Mouse (Mus musculus) heart, embryonic 11.5 days (tissue): ENCODE results near the gene Sytl3. TPM values are rescaled to one million over a fixed set of nuclear protein-coding genes. Genes with fewer than 3 reads are reported as not detected.

Experiments used
- ATAC-seq: fragments of 200-750 bp; cut with Nextera tagmentation; replicated peaks from 2 replicates; pipeline ENCODE4 v1.8.0; 2017; ENCODE audit warnings: moderate library complexity; ENCODE audit not compliant: insufficient number of reproducible peaks, low FRiP score, low TSS enrichment
- H3K27ac ChIP-seq: fragments of 300-500 bp; sonication (generic); 2 replicates; pipeline ENCODE4 v1.5.1; 2014; ENCODE audit warnings: mild to moderate bottlenecking, low read depth, low read length
- H3K27me3 ChIP-seq: fragments of 300-500 bp; sonication (generic); 2 replicates; pipeline ENCODE4 v1.6.1; 2014; ENCODE audit warnings: mild to moderate bottlenecking, low read length, mixed read lengths; ENCODE audit not compliant: control insufficient read depth, insufficient read depth
- H3K36me3 ChIP-seq: fragments of 300-500 bp; sonication (generic); 2 replicates; pipeline ENCODE4 v1.6.1; 2014; ENCODE audit warnings: mild to moderate bottlenecking, low read length, moderate library complexity, mixed read lengths; ENCODE audit not compliant: control insufficient read depth, insufficient read depth
- H3K4me1 ChIP-seq: fragments of 300-500 bp; sonication (generic); 2 replicates; pipeline ENCODE4 v1.6.1; 2014; ENCODE audit warnings: low read length; ENCODE audit not compliant: control insufficient read depth, insufficient read depth
- H3K4me2 ChIP-seq: fragments of 300-500 bp; sonication (generic); 2 replicates; pipeline ENCODE4 v1.6.1; 2014; ENCODE audit warnings: mild to moderate bottlenecking, moderate library complexity
- H3K4me3 ChIP-seq: fragments of 300-500 bp; sonication (generic); 2 replicates; pipeline ENCODE4 v1.5.1; 2014; ENCODE audit warnings: low read depth, low read length
- H3K9ac ChIP-seq: fragments of 300-500 bp; sonication (generic); 2 replicates; pipeline ENCODE4 v1.6.1; 2014; ENCODE audit warnings: mild to moderate bottlenecking, low read depth, low read length, moderate library complexity
- H3K9me3 ChIP-seq: fragments of 300-500 bp; sonication (generic); replicated peaks from 2 replicates; pipeline ENCODE4 v1.6.1; 2016; ENCODE audit warnings: low read length; ENCODE audit not compliant: control insufficient read depth
- WGBS: fragments of 180-500 bp; shearing (Covaris S2); extraction: QIAGEN DNeasy Blood & Tissue Kit; methylation state at CpG from one replicate; pipeline ENCODE4 v1.1.7; 2014; ENCODE audit not compliant: insufficient replicate concordance; 5-methylcytosine and 5-hydroxymethylcytosine counted together
- polyA plus RNA-seq: library from polyadenylated mRNA; unstranded; fragments of >200 nt; fragmentation: Nextera tagmentation; extraction: Ambion mirVana; gene quantifications from 2 replicates; pipeline ENCODE4 v1.2.1, GENCODE M21; 2014

Sytl3 gene
- polyA plus RNA-seq, 1 experiment from 2014 or later: 0.11 TPM

DNA sequence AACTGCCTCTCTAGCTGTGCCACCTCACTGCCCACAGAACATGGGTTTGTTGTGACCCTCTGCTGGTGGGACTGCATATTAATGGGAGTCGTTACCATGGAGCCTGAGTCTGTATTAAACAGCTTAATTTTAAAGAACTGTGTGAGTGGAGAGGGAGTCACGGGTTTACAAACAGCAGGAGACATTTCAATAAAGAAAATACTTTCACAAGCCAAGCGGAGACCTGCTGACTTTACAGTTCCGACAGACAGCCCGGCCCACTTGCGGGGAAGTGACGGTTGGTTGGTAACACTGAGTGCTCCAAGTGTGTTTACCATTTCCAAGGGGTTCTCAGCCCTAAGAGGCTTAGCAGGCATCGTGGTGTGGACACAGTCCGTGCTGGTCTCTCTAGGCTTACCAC lies 87.1 kb downstream of the Sytl3 start:
- Histone ChIP-seq H3K4me3 (no peak overlapping the region), H3K36me3 (peaks cover 11% of the 10 kb centered on the region; the same call in 1 of the 2 replicates), H3K4me1 (peaks cover 59% of the 10 kb centered on the region), H3K9ac (no peak overlapping the region), H3K27me3 (no peaks in the 10 kb centered on the region), H3K27ac (no peak overlapping the region), H3K9me3 (no peaks in the 10 kb centered on the region), H3K4me2 (no peak overlapping the region)
- WGBS: 79% methylated on average over 9 of the region's 9 CpGs
- ATAC-seq: no peak

DNA sequence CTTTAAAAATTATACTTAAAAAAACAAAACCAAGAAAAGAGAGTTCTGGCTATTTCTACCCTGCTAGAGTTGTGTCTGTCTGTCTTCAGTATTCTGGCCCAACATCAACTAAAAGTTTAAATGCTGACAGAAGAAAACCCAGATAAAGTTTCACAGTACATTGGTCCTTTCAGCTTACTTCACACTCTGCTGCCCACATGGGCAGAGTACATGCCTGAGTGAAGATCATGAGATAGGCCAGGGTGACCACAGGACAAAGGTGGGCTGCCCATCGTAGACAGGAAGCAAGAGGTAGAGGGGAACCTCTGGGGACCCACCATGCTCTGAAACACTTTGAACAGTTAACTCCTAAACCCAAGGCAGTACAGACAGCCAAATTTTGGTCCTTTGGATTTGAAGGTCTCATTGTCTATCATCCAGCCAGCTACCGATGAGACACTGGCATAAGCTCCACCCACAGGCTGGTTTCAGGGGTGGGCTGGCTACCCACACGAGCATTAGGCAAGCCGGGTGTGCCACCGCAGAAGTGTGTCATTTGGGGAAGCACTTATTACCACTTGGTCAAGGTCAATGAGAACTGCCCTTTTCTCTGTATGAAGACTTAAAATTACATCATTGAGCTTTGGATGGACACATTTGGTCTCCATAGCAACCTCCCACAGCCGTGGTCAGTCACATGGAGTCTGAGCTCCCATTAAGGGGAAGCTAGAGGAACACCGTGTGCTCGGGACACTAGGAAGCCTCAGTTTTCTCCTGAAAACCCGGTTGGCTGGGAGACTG lies 87.7 kb downstream of the Sytl3 start:
- Histone ChIP-seq H3K9ac (no peak overlapping the region), H3K4me1 (peaks cover 57% of the 10 kb centered on the region), H3K4me3 (no peak overlapping the region), H3K36me3 (peaks cover 10% of the 10 kb centered on the region; the same call in 1 of the 2 replicates), H3K27ac (peak overlapping the region; percentile 83), H3K9me3 (no peaks in the 10 kb centered on the region), H3K27me3 (no peaks in the 10 kb centered on the region), H3K4me2 (no peak overlapping the region)
- WGBS: 74% methylated on average over 9 of the region's 9 CpGs
- ATAC-seq: no peak

DNA sequence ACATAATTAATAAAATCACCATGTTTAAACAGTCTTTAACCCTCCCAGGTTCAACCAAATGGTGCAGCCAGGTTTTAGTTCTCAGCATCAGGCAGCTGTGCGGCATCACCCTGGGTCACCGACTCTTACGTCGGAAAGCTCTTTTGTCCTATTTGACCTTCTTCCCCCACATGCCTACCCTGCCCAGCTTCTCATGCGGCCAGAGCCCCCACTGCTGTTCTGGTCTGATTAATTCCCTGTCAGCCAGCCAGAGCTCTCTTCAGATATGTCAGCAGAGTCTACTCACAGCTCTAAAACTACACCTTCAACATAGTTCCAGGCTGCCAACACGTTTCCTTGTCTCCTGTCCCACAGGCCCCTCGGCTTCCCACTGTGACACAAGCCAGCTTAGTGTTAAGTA lies 88.6 kb downstream of the Sytl3 start:
- Histone ChIP-seq H3K9me3 (no peaks in the 10 kb centered on the region), H3K36me3 (peaks cover 10% of the 10 kb centered on the region; the same call in 1 of the 2 replicates), H3K4me1 (peaks cover 54% of the 10 kb centered on the region), H3K4me2 (peak overlapping the region; percentile 9), H3K4me3 (no peak overlapping the region), H3K27me3 (no peaks in the 10 kb centered on the region), H3K27ac (peak overlapping the region; percentile 83), H3K9ac (peak overlapping the region; percentile 47; the same call in 1 of the 2 replicates)
- 43% methylated on average over 7 of the region's 7 CpGs for WGBS
- ATAC-seq: peak; percentile 33; the same call in 1 of the 2 replicates

DNA sequence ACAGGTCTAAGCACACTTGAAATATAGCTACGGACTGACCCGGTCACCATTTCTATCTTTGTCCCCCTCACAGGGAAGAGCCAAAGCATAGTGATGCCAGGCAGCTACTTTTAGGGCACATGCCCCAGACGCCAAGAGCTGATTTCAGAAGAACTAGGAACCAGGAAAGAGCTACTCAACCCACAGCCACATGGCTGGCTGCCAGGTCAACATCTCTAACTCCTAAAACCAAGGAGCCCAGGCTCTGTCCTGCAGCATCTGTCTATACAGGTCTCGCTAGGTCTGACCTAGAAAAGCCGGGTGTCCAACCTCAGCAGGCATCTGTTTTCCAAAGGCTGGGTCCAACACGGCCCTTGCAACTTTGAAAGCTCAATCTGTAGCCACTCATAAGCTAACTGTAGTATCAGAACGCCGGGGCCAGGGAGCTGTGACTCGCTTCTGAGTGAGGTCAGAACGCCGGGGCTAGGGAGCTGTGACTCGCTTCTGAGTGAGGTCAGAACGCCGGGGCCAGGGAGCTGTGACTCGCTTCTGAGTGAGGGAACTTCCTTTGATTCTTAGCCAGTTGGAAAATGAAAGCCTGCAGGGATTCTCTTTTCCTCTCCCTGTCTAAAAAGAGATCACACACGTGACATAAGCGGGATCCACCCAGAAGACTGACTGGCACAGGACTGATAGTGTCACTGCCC lies 90.0 kb downstream of the Sytl3 start:
- WGBS: 56% methylated on average over 17 of the region's 17 CpGs
- Histone ChIP-seq H3K27me3 (no peaks in the 10 kb centered on the region), H3K36me3 (peaks cover 10% of the 10 kb centered on the region; the same call in 1 of the 2 replicates), H3K4me2 (no peak overlapping the region), H3K4me1 (peaks cover 40% of the 10 kb centered on the region), H3K4me3 (no peak overlapping the region), H3K27ac (peak overlapping the region; percentile 83), H3K9me3 (no peaks in the 10 kb centered on the region), H3K9ac (0 out of 2 replicates have a peak overlapping the region, but pooled peaks have one; percentile 11)
- ATAC-seq: no peak

DNA sequence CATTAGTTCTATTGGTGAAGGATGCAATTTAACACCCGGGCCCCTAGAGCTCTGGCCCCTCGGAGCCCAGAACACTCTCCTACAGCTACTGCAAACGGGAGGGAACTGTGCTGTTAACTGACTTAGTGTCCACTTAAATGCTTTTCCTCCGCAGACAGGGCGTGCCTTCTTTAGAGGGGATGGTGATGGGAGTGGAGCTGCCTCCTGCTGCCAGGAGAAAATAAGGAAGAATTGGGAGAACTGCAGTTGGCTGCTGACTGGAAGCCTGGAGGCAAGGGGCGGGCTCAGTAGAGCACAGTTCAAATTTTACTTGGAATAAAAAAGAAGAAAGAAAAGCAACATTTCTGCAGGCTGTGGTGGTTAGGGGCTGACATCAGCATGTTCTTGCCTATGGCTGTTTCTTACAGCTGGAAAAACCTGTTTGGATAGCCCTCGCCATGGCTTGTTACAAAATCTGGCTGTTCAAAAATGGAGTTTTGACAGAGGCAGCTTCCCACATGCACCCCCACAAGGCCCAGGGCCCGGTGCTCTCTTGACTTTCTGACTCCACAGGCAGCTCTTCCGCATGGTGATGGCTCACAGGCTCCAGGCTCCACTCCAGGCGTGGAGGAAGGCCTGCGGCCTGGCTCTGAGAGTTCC lies 92.4 kb downstream of the Sytl3 start:
- no peak overlapping the region for H3K4me3 ChIP-seq
- no peak overlapping the region for H3K4me2 ChIP-seq
- no peak for ATAC-seq
- peaks cover 36% of the 10 kb centered on the region for H3K4me1 ChIP-seq
- H3K27ac ChIP-seq: peak overlapping the region; percentile 36; the same call in 1 of the 2 replicates
- no peaks in the 10 kb centered on the region for H3K9me3 ChIP-seq
- 60% methylated on average over 11 of the region's 11 CpGs for WGBS
- no peak overlapping the region for H3K9ac ChIP-seq
- H3K36me3 ChIP-seq: peaks cover 4% of the 10 kb centered on the region; the same call in 1 of the 2 replicates
- no peaks in the 10 kb centered on the region for H3K27me3 ChIP-seq

DNA sequence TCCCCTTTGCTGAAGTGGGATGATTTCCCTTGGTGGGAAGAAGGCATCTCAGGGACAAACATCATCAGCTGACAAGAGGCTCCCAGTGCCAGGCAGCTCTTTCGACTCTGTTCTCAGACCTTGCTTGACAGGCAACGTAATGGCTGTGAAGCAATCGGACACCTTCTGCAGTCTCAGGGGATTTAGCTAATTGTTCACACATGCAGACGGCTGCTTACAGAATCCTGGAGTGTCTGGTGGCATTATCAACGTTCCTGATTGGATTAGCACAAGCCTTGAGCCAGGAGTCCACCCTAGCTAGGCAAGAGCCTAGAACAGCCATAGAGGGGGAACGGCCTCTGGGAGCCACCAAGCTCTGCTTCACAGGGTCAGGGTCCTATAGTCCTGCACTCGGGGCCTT lies 93.5 kb downstream of the Sytl3 start:
- ATAC-seq: no peak
- Histone ChIP-seq H3K9ac (no peak overlapping the region), H3K4me2 (no peak overlapping the region), H3K36me3 (no peaks in the 10 kb centered on the region), H3K4me3 (no peak overlapping the region), H3K4me1 (peaks cover 27% of the 10 kb centered on the region), H3K27me3 (no peaks in the 10 kb centered on the region), H3K9me3 (no peaks in the 10 kb centered on the region), H3K27ac (peak overlapping the region; percentile 36; the same call in 1 of the 2 replicates)
- 30% methylated on average over 7 of the region's 7 CpGs for WGBS

DNA sequence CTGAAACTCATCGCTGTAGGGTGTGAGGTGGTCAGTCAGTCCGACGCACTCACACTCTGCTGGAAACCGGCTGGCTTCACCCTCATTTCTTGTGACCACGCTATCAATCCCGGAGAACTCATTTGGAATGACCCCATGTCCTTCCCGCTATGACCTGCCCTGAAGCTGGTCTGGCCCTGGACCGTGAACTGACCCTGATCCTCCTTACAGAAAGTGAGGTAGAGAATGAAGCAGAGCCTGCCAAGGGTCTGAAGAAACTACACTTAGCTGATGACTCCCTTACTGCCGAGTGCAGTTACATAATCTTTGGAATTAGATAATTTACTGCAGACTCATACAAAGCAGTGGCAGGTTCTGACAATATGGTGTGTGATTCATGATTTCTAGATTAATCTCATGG lies 96.3 kb downstream of the Sytl3 start:
- Histone ChIP-seq H3K36me3 (no peaks in the 10 kb centered on the region), H3K4me1 (peaks cover 13% of the 10 kb centered on the region; the same call in 1 of the 2 replicates), H3K9me3 (no peaks in the 10 kb centered on the region), H3K4me2 (no peak overlapping the region), H3K27me3 (no peaks in the 10 kb centered on the region), H3K9ac (no peak overlapping the region), H3K27ac (no peak overlapping the region), H3K4me3 (no peak overlapping the region)
- no peak for ATAC-seq
- WGBS: 77% methylated on average over 9 of the region's 9 CpGs

DNA sequence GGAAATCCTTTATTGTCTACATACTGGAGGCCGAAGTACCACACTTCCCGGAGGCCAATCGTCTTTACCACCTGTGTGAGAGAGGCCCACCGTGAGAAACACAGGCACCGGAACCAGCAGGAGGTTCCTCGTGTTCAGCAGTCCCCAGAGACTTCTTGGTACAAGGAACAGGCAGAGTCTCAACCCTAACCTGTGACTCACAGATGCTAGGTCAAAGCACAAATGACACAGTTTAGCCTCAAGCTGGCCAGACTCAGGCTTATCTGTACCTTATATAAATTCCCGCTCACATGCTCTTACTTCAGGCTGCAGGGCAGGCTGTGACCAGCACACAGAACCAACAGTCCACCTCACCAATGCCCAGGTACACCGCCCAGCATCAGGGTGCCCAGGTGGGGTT lies 97.0 kb downstream of the Sytl3 start:
- Histone ChIP-seq H3K4me2 (no peak overlapping the region), H3K9me3 (no peaks in the 10 kb centered on the region), H3K4me3 (no peak overlapping the region), H3K4me1 (peaks cover 14% of the 10 kb centered on the region; the same call in 1 of the 2 replicates), H3K27me3 (no peaks in the 10 kb centered on the region), H3K36me3 (no peaks in the 10 kb centered on the region), H3K9ac (no peak overlapping the region), H3K27ac (no peak overlapping the region)
- no peak for ATAC-seq
- 89% methylated on average over 8 of the region's 8 CpGs for WGBS
